Mouse (Mus musculus) mouse trophoblast stem cell (cell line): ENCODE results near the gene Ccnd2.

ENCODE experiments used
- in situ Hi-C, 2 experiments: fragments of 300-500 bp; cut with MseI, MboI; formaldehyde crosslinking; loops; 2 replicates in 1 of 2; 3 replicates in 1 of 2; pipeline ENCODE4 v1.15.1; 2025

Ccnd2 gene

GRCm38 (mm10) chr6:127148526-127149302 is 3.3 kb downstream of the Ccnd2 start:
- in situ Hi-C loops: loop anchor here (5.0 to 10.0 kb wide), 3 partner anchors 206 to 299 kb away; partner anchors contain the start of gene Parp11 (in 1 of the 2)

- in situ Hi-C loops: loop anchor here (5.0 to 10.0 kb wide), 3 partner anchors 207 to 300 kb away; partner anchors contain the start of gene Parp11 (in 1 of the 2)
Observed at GRCm38 (mm10) chr6:127147665-127148064, 4.3 kb downstream of the Ccnd2 start.

- in situ Hi-C loops: loop anchor here (5.0 to 10.0 kb wide), 3 partner anchors 208 to 301 kb away; partner anchors contain the start of gene Parp11 (in 1 of the 2)
Observed at GRCm38 (mm10) chr6:127146322-127146947, 5.6 kb downstream of the Ccnd2 start.

GRCm38 (mm10) chr6:127145464-127146190 is 6.4 kb downstream of the Ccnd2 start:
- in situ Hi-C loops: loop anchor here (5.0 to 10.0 kb wide), 3 partner anchors 209 to 302 kb away; partner anchors contain the start of gene Parp11 (in 1 of the 2)

- in situ Hi-C loops: loop anchor here (10.0 kb wide), 2 partner anchors 211 to 291 kb away; no protein-coding TSS in a partner anchor
Observed at GRCm38 (mm10) chr6:127143576-127144288, 8.3 kb downstream of the Ccnd2 start.

- in situ Hi-C loops: loop anchor here (10.0 kb wide), 2 partner anchors 212 to 292 kb away; no protein-coding TSS in a partner anchor
Observed at GRCm38 (mm10) chr6:127143124-127143520, 8.9 kb downstream of the Ccnd2 start.

GRCm38 (mm10) chr6:127142154-127143123 is 9.6 kb downstream of the Ccnd2 start:
- in situ Hi-C loops: loop anchor here (10.0 kb wide), 2 partner anchors 212 to 292 kb away; no protein-coding TSS in a partner anchor

GRCm38 (mm10) chr6:127138962-127139361 is 13.0 kb downstream of the Ccnd2 start:
- in situ Hi-C loops: no loop called here

- in situ Hi-C loops: no loop called here
Observed at GRCm38 (mm10) chr6:127133433-127134245, 18.4 kb downstream of the Ccnd2 start.

- in situ Hi-C loops: no loop called here
Observed at GRCm38 (mm10) chr6:127132719-127133118, 19.3 kb downstream of the Ccnd2 start.

- in situ Hi-C loops: no loop called here
Observed at GRCm38 (mm10) chr6:127131946-127132345, 20.0 kb downstream of the Ccnd2 start.

- in situ Hi-C loops: no loop called here
Observed at GRCm38 (mm10) chr6:127130377-127130776, 21.6 kb downstream of the Ccnd2 start.

- in situ Hi-C loops: no loop called here
Observed at GRCm38 (mm10) chr6:127129659-127130058, 22.3 kb downstream of the Ccnd2 start.

- in situ Hi-C loops: no loop called here
Observed at GRCm38 (mm10) chr6:127123506-127123905, 28.5 kb downstream of the Ccnd2 start.

GRCm38 (mm10) chr6:127122996-127123395 is 29.0 kb downstream of the Ccnd2 start:
- in situ Hi-C loops: no loop called here

- in situ Hi-C loops: no loop called here
Observed at GRCm38 (mm10) chr6:127122221-127122806, 29.7 kb downstream of the Ccnd2 start.

GRCm38 (mm10) chr6:127114753-127115456 is 37.1 kb downstream of the Ccnd2 start:
- in situ Hi-C loops: no loop called here

- in situ Hi-C loops: no loop called here
Observed at GRCm38 (mm10) chr6:127109402-127109930, 42.5 kb downstream of the Ccnd2 start, which contains the start of gene Tigar. TSS of gene Tigar (minus strand) at chr6:127109557.
